Mouse (Mus musculus) gastrocnemius, postnatal 4 days (tissue): ENCODE data around the gene Ints3. TPM values are rescaled to one million over a fixed set of nuclear protein-coding genes. Genes with fewer than 3 reads are reported as not detected.
"Not testable (repeated sequence)": the region's sequence is repeated elsewhere in the genome, so short reads cannot be mapped to it uniquely, and the experiment has no call there.

Experiments
- DNase-seq, 2 experiments: peaks; one replicate each; pipeline ENCODE4 v3.0.0; 2021 to 2022; ENCODE audit warnings: low spot score in 2 of 2, mixed read lengths in 2 of 2
- total RNA-seq, 2 experiments: library from RNA; stranded (reverse); gene quantifications; 2 replicates each; pipeline ENCODE4 v1.2.3; 2021

Ints3 gene
- total RNA-seq, 2 experiments from 2014 or later: 31.8 to 32.0 TPM

DNA sequence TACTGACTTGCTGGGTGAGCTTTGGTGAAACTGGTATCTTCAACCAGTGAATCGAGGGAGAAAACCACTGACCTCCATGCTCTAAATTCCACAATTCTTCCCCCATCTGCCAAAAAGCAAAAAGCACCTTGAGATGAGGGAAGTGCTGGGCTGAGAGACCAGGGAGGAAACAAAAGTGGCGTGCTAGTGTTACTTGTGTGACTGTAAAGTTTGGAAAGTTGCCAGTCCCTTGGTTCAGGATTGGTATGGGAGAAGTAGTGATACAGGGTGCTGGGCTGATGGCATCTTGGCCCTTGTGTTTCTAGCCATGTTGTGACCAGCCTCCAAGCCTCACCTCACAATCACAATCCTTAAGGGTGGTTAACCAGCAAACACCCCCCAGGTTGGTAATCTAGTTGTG, 71.1 kb downstream of the Ints3 start:
- DNase-seq: no peak

GRCm38 (mm10) chr3:90361476-90361875, 71.9 kb downstream of the Ints3 start:
- DNase-seq: no peak

DNA sequence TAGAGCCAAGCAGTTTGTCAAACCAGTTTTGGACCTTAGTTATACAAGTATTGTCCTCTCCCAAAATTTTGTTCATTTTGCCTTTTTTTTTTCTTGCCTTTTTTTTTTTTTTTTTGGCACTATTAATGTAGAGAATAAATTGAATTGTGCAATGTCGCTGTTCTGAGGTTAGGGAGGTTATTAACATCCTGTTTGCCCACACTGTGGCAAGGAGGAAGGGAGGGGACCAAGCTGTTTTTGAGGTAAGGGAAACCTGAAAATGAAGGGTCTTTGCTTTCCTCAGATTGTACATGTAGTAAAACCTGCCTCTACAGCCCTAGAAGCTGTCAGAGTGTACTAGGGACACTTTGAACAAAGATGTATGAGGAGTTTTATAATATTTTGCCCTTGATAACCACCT, 74.2 kb downstream of the Ints3 start:
- DNase-seq: no peak

DNA sequence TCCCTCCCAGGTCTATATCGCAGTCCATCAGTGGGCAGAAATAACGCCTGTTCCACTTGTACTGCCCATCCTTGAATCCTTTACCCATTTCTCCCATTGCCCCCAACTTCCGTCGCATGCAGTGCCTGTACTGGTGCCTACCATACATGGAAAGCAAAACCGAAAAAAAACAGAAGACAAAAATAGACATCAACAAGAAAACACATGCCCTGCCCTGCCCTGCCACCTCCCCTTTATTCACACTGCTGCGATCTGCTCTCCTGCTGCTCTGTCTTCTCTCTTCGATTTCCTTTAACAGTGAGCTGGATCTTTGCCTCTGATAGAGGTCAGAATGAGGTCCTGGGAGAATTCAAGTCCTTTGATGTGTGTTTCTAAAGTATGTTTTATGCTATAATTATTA, 75.5 kb downstream of the Ints3 start:
- DNase-seq: no peak

GRCm38 (mm10) chr3:90347847-90348246, 85.6 kb downstream of the Ints3 start:
- DNase-seq: no peak

DNA sequence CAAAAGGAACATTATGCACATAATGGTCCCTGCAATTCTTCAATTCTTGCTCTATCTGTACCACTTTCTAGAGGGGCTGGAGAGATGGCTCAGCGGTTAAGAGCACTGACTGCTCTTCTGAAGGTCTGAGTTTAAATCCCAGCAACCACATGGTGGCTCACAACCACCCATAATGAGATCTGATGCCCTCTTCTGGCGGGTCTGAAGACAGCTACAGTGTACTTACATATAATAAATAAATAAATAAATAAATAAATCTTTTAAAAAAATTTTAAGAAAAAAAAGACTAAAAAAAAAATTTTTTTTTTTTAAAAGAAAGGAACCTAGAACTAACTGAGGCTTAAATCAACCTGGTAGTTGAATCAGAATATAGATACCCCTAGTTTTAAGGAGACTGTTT, 90.6 kb downstream of the Ints3 start:
- DNase-seq: not testable (repeated sequence)

Other genes starting within 250 kb of the Ints3 start
- gene Rps27, start 220.0 kb downstream of the Ints3 start, total RNA-seq: 1,000 to 10,000 TPM; 1,726 to 1,789 TPM
- gene Rab13, start 219.9 kb downstream of the Ints3 start, total RNA-seq: 10 to 100 TPM; 26.8 to 29.3 TPM
- 10 to 100 TPM; 48.9 to 53.8 TPM for gene Jtb, start 202.0 kb downstream of the Ints3 start, total RNA-seq
- gene Creb3l4, start 190.1 kb downstream of the Ints3 start, total RNA-seq: under 1 TPM; 0.18 to 0.25 TPM
- gene Slc39a1, start 185.4 kb downstream of the Ints3 start, total RNA-seq: 10 to 100 TPM; 81.1 to 84.6 TPM
- gene Crtc2, start 179.5 kb downstream of the Ints3 start, total RNA-seq: 10 to 100 TPM; 20.9 to 24.1 TPM
- gene Dennd4b, start 168.4 kb downstream of the Ints3 start, total RNA-seq: 10 to 100 TPM; 26.1 to 27.2 TPM
- gene Gatad2b, start 140.4 kb downstream of the Ints3 start, total RNA-seq: 10 to 100 TPM; 63.6 to 67.4 TPM
- gene Slc27a3, start 43.7 kb downstream of the Ints3 start, total RNA-seq: 1 to 10 TPM; 7.2 to 7.4 TPM
- gene Npr1, start 32.2 kb upstream of the Ints3 start, total RNA-seq: 10 to 100 TPM; 25.9 to 26.4 TPM
- 10 to 100 TPM; 72.3 to 75.4 TPM for gene Ilf2, start 42.5 kb upstream of the Ints3 start, total RNA-seq
- 10 to 100 TPM; 71.3 to 74.7 TPM for gene Snapin, start 57.4 kb upstream of the Ints3 start, total RNA-seq
- gene Chtop, start 75.9 kb upstream of the Ints3 start, total RNA-seq: 100 to 1,000 TPM; 110 to 118 TPM
- gene S100a1, start 80.8 kb upstream of the Ints3 start, total RNA-seq: 10 to 100 TPM; 27.3 to 31.2 TPM
- 10 to 100 TPM; 22.6 to 23.3 TPM for gene S100a13, start 80.8 kb upstream of the Ints3 start, total RNA-seq
- gene S100a14, start 93.2 kb upstream of the Ints3 start, total RNA-seq: 1 to 10 TPM in 1 of 2 experiments, under 1 TPM in 1; 0.64 to 1.1 TPM
- 100 to 1,000 TPM; 117 to 124 TPM for gene S100a16, start 103.6 kb upstream of the Ints3 start, total RNA-seq
- gene S100a3, start 127.0 kb upstream of the Ints3 start, total RNA-seq: 1 to 10 TPM; 1.4 to 2.3 TPM
- not detected for gene S100a2, start 156.6 kb upstream of the Ints3 start, total RNA-seq
- gene Gm42674, start 168.3 kb upstream of the Ints3 start, total RNA-seq: not detected
- gene S100a4, start 170.1 kb upstream of the Ints3 start, total RNA-seq: 10 to 100 TPM; 15.7 to 17.2 TPM
- gene S100a5, start 174.9 kb upstream of the Ints3 start, total RNA-seq: not detected
- gene S100a6, start 179.3 kb upstream of the Ints3 start, total RNA-seq: 100 to 1,000 TPM; 140 to 154 TPM
- gene S100a7a, start 220.4 kb upstream of the Ints3 start, total RNA-seq: under 1 TPM in 1 of 2 experiments, not detected in 1; 0.29 TPM
- 10 to 100 TPM in 1 of 2 experiments, 1 to 10 TPM in 1; 4.5 to 11.8 TPM for gene S100a8, start 235.4 kb upstream of the Ints3 start, total RNA-seq